Mouse (Mus musculus) kidney, postnatal 4 days (tissue): ENCODE data around the gene Slc22a19.
"Not testable (repeated sequence)": the region's sequence is repeated elsewhere in the genome, so short reads cannot be mapped to it uniquely, and the experiment has no call there.

ENCODE experiments used
- DNase-seq, 2 experiments: peaks; one replicate each; pipeline ENCODE4 v3.0.0; 2021; ENCODE audit warnings: mixed read lengths in 2 of 2

Gene Slc22a19

DNA sequence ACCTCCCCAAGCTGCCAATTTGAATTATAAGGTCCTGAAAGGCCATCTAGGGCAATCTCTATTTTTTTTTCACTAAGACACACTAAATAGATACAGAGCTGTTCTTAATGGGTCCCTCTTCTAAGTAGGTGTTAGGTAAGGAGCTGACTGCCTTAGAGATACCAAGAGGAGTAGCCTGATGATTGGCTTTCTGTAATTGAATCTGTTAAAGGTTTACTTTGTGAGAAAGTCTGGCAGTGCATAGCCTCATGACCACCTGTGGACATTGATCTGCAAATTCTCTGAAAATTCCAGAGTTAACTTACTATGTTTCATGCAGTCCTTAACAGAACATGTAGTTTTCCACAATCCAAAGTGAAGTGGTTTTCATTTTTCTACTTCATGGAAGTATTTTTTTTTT is at the start of gene Slc22a19:
TSS of gene Slc22a19 (minus strand) at position 163 of the 400 bp plus-strand sequence.
- no peak for DNase-seq

DNA sequence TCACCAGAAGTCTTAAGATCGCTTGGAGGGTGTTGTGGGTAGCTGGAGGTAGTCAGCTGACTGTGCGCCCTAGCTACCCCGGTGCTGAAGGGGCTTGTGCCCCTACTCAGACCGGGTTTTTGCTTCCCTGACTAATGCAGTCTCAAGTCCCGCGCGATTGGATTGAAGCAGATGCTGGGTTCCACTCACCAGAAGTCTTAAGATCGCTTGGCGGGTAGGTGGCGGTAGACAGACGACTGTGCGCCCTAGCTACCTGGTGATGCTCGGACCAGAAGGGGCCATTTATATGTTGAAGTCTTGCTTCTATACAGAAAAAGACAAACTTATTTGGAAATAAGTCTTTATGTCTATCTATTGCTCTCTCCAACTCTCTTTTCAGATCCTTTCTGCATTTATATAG is 42.3 kb upstream of the Slc22a19 start:
- not testable (repeated sequence) for DNase-seq

DNA sequence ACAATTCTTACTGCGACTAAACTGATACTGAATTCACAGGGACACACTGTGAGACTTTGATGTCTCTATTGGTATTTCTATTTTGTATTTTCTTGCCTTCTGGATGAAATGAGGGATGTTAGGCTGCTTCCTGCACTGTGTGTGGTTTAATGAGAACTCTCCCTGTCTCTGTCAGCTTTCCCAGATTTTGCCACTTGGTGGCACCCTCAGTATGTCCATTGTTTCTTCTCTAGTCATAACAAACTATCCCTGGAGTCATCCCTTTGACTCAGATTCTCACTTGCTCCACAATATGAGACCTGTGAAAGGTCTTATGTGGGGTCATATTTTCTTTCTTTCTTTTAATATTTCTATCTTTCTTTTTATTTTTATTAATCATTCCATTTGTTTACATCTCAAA is 18.4 kb upstream of the Slc22a19 start:
- DNase-seq = peak; percentile 54 to 56

DNA sequence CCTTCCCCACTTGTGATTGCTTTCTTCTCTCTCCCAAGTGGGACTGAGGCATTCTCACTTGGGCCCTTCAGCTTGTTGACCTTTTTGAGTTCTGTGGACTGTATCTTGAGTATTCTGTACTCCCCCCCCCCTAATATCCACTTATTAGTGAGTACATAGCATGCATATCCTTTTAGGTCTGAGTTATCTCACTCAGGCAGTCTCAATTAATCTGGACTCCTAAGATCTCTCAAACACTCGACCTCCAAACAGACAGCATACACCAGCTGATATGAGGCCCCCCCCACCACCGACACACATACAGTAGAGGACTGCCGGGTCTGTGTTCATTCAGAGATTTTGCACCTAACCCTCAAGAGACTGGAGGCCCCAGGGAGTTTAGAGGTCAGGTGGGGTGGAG is 18.0 kb downstream of the Slc22a19 start:
- DNase-seq = not testable (repeated sequence)

DNA sequence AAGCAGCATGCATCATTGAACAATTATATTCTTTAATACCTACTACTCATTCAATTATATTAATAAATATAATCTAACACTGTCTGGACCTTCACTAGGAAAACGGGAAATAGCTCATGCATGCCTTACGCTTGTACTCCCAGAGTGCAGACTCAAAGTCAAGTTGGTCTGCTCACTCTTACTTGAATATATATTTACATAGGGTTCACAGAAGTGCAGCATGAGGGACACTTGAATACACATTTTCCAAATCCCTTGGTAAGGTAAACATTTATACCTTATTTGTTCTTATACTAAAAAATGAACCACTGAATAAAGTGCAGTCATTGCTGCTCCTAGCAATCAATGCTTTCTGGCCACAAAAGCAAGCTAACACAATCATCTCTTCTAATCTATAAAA is 19.9 kb downstream of the Slc22a19 start:
- DNase-seq = no peak

DNA sequence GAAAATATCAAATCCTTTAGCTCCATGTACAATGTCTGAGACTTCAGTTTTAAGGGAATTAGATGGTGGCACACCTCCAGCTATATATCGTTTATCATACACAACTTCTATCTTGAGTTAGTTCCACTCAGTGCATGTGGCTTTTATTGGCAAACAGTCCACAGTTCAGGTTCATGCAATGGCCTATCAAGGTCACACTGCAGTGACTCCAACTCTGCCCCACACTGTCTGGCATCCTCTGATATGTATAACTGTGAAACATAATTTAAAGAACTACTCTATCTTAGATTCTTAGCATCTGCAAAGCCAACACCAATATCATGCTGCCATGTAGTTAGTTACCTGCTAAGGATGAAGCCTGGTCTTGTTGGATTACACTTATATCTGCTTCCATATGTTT is 23.1 kb downstream of the Slc22a19 start:
- no peak for DNase-seq

DNA sequence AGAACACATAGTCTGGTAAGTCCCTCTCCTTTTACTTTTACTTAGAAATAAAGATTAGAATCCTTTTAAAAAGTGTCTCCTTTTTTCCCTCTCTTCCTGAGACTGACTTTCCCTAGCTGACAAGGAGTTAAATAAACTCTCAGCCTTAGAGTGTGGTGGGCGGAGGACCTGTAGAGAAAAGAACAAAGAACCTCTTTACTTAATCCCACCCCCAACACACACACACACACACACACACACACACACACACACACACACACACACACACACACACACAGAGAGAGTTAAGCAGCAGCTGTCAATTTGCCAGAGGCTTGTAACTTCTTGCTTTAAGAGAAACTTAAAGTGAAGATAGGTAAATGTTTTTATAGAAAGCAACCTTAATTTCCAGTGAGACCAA is 39.1 kb downstream of the Slc22a19 start:
- no peak for DNase-seq

DNA sequence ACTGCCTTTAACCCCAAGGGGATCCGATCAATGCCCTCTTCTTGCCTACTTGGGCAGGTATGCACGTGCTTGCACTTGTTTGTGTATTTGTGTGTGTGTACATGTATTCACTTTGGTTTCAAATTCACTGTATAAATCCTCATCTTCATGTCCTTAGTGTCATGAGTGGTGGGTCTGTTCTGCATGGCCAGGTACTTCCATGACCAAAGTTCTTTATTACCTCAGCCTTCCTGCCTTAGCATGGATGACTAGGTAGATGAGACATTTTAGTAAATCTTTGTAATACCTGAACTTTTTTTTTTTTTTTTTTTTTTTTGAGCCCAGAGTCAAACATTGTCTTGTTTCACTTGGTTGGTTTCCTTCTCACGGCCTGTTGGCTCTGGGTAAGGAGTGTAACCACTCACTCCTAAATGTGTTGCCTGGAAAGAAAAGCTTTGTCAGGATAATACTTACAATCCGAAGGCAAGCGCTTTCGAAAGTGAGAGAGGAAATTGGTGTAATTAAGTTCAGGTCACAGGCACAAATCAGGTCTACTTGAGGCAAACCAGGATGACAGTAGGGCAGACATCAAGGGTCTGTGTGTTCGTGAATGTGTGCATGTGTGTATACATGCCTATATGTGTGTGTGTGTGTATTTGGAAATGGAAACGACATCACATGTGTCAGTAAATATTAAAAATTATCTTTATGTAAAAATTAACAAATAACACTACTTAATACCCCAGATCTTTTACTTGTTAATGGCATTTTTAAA is 62.0 kb downstream of the Slc22a19 start:
- no peak for DNase-seq

DNA sequence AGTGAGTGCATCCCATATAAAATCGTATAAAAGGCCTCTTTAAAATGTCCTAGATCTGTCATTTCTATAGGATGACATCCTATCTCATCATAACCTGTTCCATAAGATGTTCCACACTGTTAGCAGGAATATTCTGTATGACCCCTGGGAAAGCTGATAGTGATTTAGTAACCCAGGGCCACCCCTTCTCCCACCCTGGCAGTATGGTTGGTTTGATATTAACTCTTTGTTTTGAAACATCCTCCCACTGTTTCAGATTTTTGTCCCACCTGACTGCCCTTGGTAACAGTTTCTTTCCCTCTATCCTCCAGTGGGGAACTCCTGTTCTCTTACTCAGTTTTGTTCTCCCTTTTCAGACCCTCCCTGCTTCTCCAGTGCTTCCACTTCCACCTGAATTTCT is 77.3 kb downstream of the Slc22a19 start:
- no peak for DNase-seq

DNA sequence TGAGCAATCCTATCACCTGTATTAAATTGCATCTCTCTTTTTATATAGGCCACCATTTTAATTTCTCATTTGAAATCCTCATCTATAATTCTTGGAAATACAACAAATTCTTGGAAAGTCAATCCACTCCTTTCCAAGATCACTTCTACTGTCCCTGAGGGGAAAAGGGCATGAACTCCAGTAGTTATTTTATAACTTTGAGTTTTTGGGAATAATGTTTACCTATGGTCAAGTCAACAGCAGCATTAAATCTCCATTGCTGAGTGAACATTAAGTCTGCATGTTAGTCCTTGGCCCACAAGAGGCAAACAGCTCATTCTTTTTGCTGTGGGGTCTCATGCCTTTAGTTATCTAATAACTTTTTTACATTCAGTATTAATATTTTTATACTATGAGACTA is 78.1 kb downstream of the Slc22a19 start:
- DNase-seq = no peak
